Mouse (Mus musculus) small intestine, adult 2 months (tissue): ENCODE results near the gene Fam57b. TPM values are rescaled to one million over a fixed set of nuclear protein-coding genes. Genes with fewer than 3 reads are reported as not detected.

ENCODE experiments used
- H3K27ac ChIP-seq: fragments of 200-500 bp; 2 replicates; pipeline ENCODE4 v1.5.1; 2012; ENCODE audit warnings: low read depth, low read length, control low read depth, inconsistent platforms; ENCODE audit not compliant: insufficient read depth
- H3K27me3 ChIP-seq: fragments of 200-500 bp; 2 replicates; pipeline ENCODE4 v1.6.1; 2012; ENCODE audit warnings: mild to moderate bottlenecking, moderate library complexity, low read length, inconsistent platforms; ENCODE audit not compliant: control insufficient read depth, insufficient read depth
- H3K36me3 ChIP-seq: fragments of 200-500 bp; 2 replicates; pipeline ENCODE4 v1.6.1; 2012; ENCODE audit warnings: mild to moderate bottlenecking, low read length, control low read depth, inconsistent platforms; ENCODE audit not compliant: control insufficient read depth, insufficient read depth
- H3K4me1 ChIP-seq: fragments of 200-500 bp; 2 replicates; pipeline ENCODE4 v1.6.1; 2012; ENCODE audit warnings: low read length, inconsistent platforms, mixed read lengths; ENCODE audit not compliant: control insufficient read depth, insufficient read depth, insufficient read length
- H3K4me3 ChIP-seq: fragments of 200-500 bp; 2 replicates; pipeline ENCODE4 v1.5.1; 2012; ENCODE audit warnings: low read depth, mild to moderate bottlenecking, control low read depth, inconsistent platforms, low read length, moderate library complexity
- CTCF ChIP-seq: fragments of 200-500 bp; IDR thresholded peaks from 2 replicates; pipeline ENCODE4 v1.5.1; 2012; ENCODE audit warnings: low read depth, mild to moderate bottlenecking, control low read depth, inconsistent platforms, low read length, moderate library complexity, mixed read lengths; ENCODE audit not compliant: insufficient replicate concordance, insufficient read length; ENCODE audit errors: extremely low read depth
- POLR2A ChIP-seq: fragments of 200-500 bp; IDR thresholded peaks from 2 replicates; pipeline ENCODE4 v1.6.1; 2012; ENCODE audit warnings: low read depth, mild to moderate bottlenecking, control low read depth, inconsistent platforms, low read length, moderate library complexity
- WGBS: fragments of 180-500 bp; shearing (Covaris S2); methylation state at CpG from one replicate; pipeline ENCODE4 v1.1.7; 2018; 5-methylcytosine and 5-hydroxymethylcytosine counted together
- polyA plus RNA-seq: library from polyadenylated mRNA; depleted of rRNA; stranded (reverse); fragments of >200 nt; gene quantifications from 2 replicates; pipeline ENCODE4 v1.2.3, GENCODE M21; 2012

The Fam57b gene
- polyA plus RNA-seq, 1 experiment = 4.1 TPM

DNA sequence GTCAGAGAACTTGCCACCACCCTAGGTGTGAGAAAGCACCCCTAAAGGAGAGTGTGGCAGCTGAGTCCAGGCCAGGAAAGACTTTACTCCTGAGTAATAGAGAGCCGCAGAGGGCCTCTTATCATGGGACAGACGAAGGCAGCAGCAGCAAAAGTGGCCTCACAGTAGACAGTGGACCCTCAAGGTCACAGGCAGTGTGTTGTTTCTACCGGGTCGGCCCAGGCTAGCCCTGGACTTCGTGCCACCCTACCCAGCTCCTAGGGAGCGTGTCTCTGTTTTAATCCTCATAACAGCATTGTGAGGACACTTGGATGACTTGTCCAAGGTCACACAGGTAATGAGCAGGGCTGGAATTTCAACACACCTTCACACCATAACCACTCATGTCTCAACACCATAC is 52.7 kb downstream of the Fam57b start:
- Histone ChIP-seq H3K36me3 (peaks cover 17% of the 10 kb centered on the region), H3K4me3 (no peak overlapping the region), H3K27ac (no peak overlapping the region), H3K4me1 (peaks cover 7% of the 10 kb centered on the region; the same call in 1 of the 2 replicates), H3K27me3 (peaks cover 27% of the 10 kb centered on the region)
- WGBS = 46% methylated on average over 6 of the region's 6 CpGs
- TF ChIP-seq POLR2A (no peak), CTCF (no peak)

GRCm38 (mm10) chr7:126851192-126851591 is 53.7 kb downstream of the Fam57b start:
- peaks cover 27% of the 10 kb centered on the region for H3K27me3 ChIP-seq
- H3K27ac ChIP-seq = no peak overlapping the region
- 72% methylated on average over 12 of the region's 12 CpGs for WGBS
- peaks cover 7% of the 10 kb centered on the region; the same call in 1 of the 2 replicates for H3K4me1 ChIP-seq
- no peak overlapping the region for H3K4me3 ChIP-seq
- H3K36me3 ChIP-seq = peaks cover 22% of the 10 kb centered on the region
- TF ChIP-seq POLR2A = no peak
- TF ChIP-seq CTCF = no peak

DNA sequence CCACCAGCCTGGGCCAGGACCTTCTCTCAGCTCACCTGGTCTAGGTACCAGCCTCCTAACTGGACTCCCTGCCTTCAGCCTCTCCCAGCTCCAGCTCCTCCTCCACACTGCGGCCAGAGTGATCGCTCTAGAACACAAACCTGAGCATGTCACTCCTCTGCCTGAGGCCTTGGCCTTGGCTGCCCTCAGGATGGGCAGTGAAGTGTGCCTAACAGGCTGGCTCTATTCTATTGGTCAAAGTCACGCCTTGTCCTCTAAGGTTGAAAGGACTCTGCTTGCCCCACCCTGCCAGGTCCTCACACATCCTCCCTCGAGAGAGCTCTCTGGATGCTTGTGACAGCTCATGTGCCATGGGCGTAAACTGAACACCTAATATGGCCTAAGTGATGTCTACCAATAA is 56.0 kb downstream of the Fam57b start:
- 83% methylated on average over 5 of the region's 5 CpGs for WGBS
- Histone ChIP-seq H3K36me3 (peaks cover 35% of the 10 kb centered on the region), H3K27me3 (peaks cover 10% of the 10 kb centered on the region), H3K4me3 (no peak overlapping the region), H3K27ac (no peak overlapping the region), H3K4me1 (no peaks in the 10 kb centered on the region)
- no peak for TF ChIP-seq POLR2A
- TF ChIP-seq CTCF = no peak

GRCm38 (mm10) chr7:126855641-126856040 is 58.2 kb downstream of the Fam57b start:
- WGBS = 89% methylated on average over 3 of the region's 3 CpGs
- Histone ChIP-seq H3K36me3 (peaks cover 39% of the 10 kb centered on the region), H3K27me3 (no peaks in the 10 kb centered on the region), H3K27ac (no peak overlapping the region), H3K4me3 (no peak overlapping the region), H3K4me1 (no peaks in the 10 kb centered on the region)
- TF ChIP-seq POLR2A (no peak), CTCF (no peak)

GRCm38 (mm10) chr7:126856741-126857420 is 59.4 kb downstream of the Fam57b start:
- TF ChIP-seq CTCF (no peak), POLR2A (no peak)
- Histone ChIP-seq H3K4me1 (peaks cover 6% of the 10 kb centered on the region; the same call in 1 of the 2 replicates), H3K27ac (no peak overlapping the region), H3K36me3 (peaks cover 39% of the 10 kb centered on the region), H3K4me3 (no peak overlapping the region), H3K27me3 (no peaks in the 10 kb centered on the region)
- WGBS = 73% methylated on average over 9 of the region's 9 CpGs

- Histone ChIP-seq H3K4me1 (peaks cover 18% of the 10 kb centered on the region; the same call in 1 of the 2 replicates), H3K4me3 (peak overlapping the region; percentile 76), H3K27me3 (no peaks in the 10 kb centered on the region), H3K27ac (no peak overlapping the region), H3K36me3 (peaks cover 24% of the 10 kb centered on the region)
- TF ChIP-seq CTCF = no peak
- no peak for TF ChIP-seq POLR2A
- WGBS = 58% methylated on average over 5 of the region's 5 CpGs
These were observed 63.5 kb downstream of the Fam57b start for GRCm38 (mm10) chr7:126860987-126861386.

DNA sequence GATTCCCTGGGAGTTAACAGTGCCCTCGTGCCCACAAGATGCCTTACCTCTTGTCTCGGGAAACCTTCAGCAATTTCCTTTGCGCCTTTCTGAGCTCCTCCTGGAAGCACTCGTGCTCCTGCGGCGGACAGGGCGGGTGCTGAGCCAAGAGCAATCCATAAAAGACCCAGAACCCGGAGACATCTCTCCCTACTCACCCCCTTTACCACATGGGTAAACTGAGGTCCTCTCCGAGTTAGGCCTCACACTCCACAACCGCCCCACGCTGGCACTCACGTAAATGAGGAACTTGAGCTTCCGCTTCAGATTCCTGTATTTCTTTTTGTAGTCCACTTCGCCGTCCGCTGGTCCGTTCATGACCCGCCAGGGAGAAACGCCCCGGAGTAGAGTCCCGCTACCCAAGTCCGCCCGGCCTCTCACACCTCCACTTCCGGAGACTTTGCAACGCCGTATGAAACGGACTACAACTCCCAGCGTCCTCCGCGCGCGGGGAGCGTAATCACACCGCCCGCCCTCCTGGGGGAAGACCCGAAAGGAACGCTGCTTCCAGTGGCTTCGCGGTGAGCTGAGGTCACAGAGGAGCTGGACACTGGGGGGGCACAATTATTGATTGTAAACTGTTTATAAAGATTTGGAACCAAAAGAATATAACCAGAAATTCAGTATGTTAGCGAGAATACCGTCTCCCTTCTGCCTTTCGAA is 64.1 kb downstream of the Fam57b start, which contains the start of gene Hirip3:
Hirip3 (plus strand) TSS at position 544 of the 702 bp plus-strand sequence.
- WGBS = under 1% methylated on average over 42 of the region's 42 CpGs
- peak within 1 kb of the TSS; percentile 76 for H3K4me3 ChIP-seq
- peaks cover 18% of the 10 kb centered on the region; the same call in 1 of the 2 replicates for H3K4me1 ChIP-seq
- H3K27me3 ChIP-seq = no peaks in the 10 kb centered on the region
- H3K36me3 ChIP-seq = peaks cover 25% of the 10 kb centered on the region
- TF ChIP-seq CTCF (no peak), POLR2A (peak; percentile 60; the same call in 1 of the 2 replicates)
- peak within 1 kb of the TSS; percentile 47 for H3K27ac ChIP-seq
